Comparison of ENCODE assay signal across 8 mouse cellular contexts in genomic region chr12:25099563-25100408, GRCm38 (mm10). TPM values are rescaled to one million over a fixed set of nuclear protein-coding genes. Genes with fewer than 3 reads are reported as not detected.
DNase-seq lines count a peak whose midpoint lies in the region; ATAC-seq and TF ChIP-seq lines count a peak whose summit lies in the region.

No protein-coding gene starts in this region.

- TF ChIP-seq CTCF in spleen, adult 2 months (IDR thresholded peaks at IDR 0.05; ENCODE audit: extremely low read depth, insufficient read depth, insufficient read length, insufficient replicate concordance): no peak
- TF ChIP-seq CTCF in intestine, postnatal 0 days (IDR thresholded peaks at IDR 0.05; ENCODE audit: low read depth): 0 out of 2 replicates have a peak, but pooled peaks have one; percentile 4
- no peak for TF ChIP-seq CTCF in olfactory bulb, adult 2 months (IDR thresholded peaks at IDR 0.05; ENCODE audit: insufficient read depth, low read depth, low read length)

- peak overlapping the region; percentile 96 for H3K4me2 ChIP-seq in intestine, postnatal 0 days (replicated peaks; ENCODE audit: low read depth)
- H3K4me2 ChIP-seq in liver, embryonic 16.5 days (ENCODE audit: low read depth, low read length): peak overlapping the region; percentile 70

- peaks cover 11% of the 10 kb centered on the region for H3K27me3 ChIP-seq in spleen, adult 2 months (ENCODE audit: control insufficient read depth, insufficient read depth, low read length)
- no peaks in the 10 kb centered on the region for H3K27me3 ChIP-seq in intestine, postnatal 0 days (replicated peaks; ENCODE audit: control insufficient read depth, insufficient read depth, low read length)
- H3K27me3 ChIP-seq in liver, embryonic 16.5 days (ENCODE audit: control insufficient read depth, insufficient read depth, low read depth, low read length): peaks cover 71% of the 10 kb centered on the region

- peak overlapping the region; percentile 68 for H3K9ac ChIP-seq in intestine, postnatal 0 days (ENCODE audit: low read depth, low read length)
- peak overlapping the region; percentile 26; the same call in 1 of the 2 replicates for H3K9ac ChIP-seq in liver, embryonic 16.5 days (ENCODE audit: low read depth, low read length)

- H3K9me3 ChIP-seq in intestine, postnatal 0 days (ENCODE audit: control insufficient read depth): no peaks in the 10 kb centered on the region
- no peaks in the 10 kb centered on the region for H3K9me3 ChIP-seq in liver, embryonic 16.5 days (replicated peaks; ENCODE audit: control insufficient read depth, low read length)

- no peak for DNase-seq in spleen, adult 2 months (ENCODE audit: low read depth in 1 of 2, low spot score in 2 of 2)
- DNase-seq in spleen, adult 12 weeks (ENCODE audit: low spot score): no peak
- DNase-seq in cerebellum, adult 9-11 months: peak; percentile 36
- DNase-seq in gastrocnemius, postnatal 25 days: peak; percentile 21

- peaks cover 18% of the 10 kb centered on the region for H3K4me1 ChIP-seq in spleen, adult 2 months (ENCODE audit: control insufficient read depth, insufficient read depth, insufficient read length)
- no peaks in the 10 kb centered on the region for H3K4me1 ChIP-seq in intestine, postnatal 0 days (replicated peaks; ENCODE audit: control insufficient read depth, insufficient read depth, low read length)
- peaks cover 2% of the 10 kb centered on the region for H3K4me1 ChIP-seq in liver, embryonic 16.5 days (ENCODE audit: control insufficient read depth, low read depth, low read length)
- peaks cover 34% of the 10 kb centered on the region for H3K4me1 ChIP-seq in olfactory bulb, adult 2 months (ENCODE audit: control insufficient read depth, insufficient read depth, low read length)

- under 1% methylated on average over 38 of the region's 38 CpGs for WGBS in spleen, adult 2 months
- under 1% methylated on average over 38 of the region's 38 CpGs for whole genome bisulfite sequencing in intestine, postnatal 0 days
- under 1% methylated on average over 38 of the region's 38 CpGs for WGBS in liver, embryonic 16.5 days (ENCODE audit: insufficient replicate concordance)
- 3% methylated on average over 38 of the region's 38 CpGs for WGBS in olfactory bulb, adult 2 months

- TF ChIP-seq POLR2A in spleen, adult 2 months (IDR thresholded peaks at IDR 0.05; ENCODE audit: low read depth, low read length): no peak
- TF ChIP-seq POLR2A in olfactory bulb, adult 2 months (IDR thresholded peaks at IDR 0.05; ENCODE audit: insufficient read depth, low read depth, low read length): no peak

- no peak for ATAC-seq in intestine, postnatal 0 days
- ATAC-seq in liver, embryonic 16.5 days (ENCODE audit: low read depth): no peak
- ATAC-seq in erythroid progenitor cell, adult 5-6 weeks (replicated peaks; ENCODE audit: low FRiP score, poor library complexity, severe bottlenecking): no peak

- H3K36me3 ChIP-seq in spleen, adult 2 months (ENCODE audit: control insufficient read depth, insufficient read depth, low read length): no peaks in the 10 kb centered on the region
- H3K36me3 ChIP-seq in intestine, postnatal 0 days (ENCODE audit: control insufficient read depth, insufficient read depth): no peaks in the 10 kb centered on the region
- no peaks in the 10 kb centered on the region for H3K36me3 ChIP-seq in liver, embryonic 16.5 days (ENCODE audit: control insufficient read depth, insufficient read depth)

- peak overlapping the region; percentile 37 for H3K27ac ChIP-seq in spleen, adult 2 months (ENCODE audit: insufficient read depth, low read length)
- H3K27ac ChIP-seq in intestine, postnatal 0 days (ENCODE audit: low read depth, low read length): peak overlapping the region; percentile 96
- peak overlapping the region; percentile 87 for H3K27ac ChIP-seq in liver, embryonic 16.5 days (ENCODE audit: low read length)
- H3K27ac ChIP-seq in olfactory bulb, adult 2 months (ENCODE audit: insufficient read depth, low read depth, low read length): peak overlapping the region; percentile 65

- peak overlapping the region; percentile 62 for H3K4me3 ChIP-seq in spleen, adult 2 months (ENCODE audit: extremely low read depth, insufficient read depth, insufficient read length)
- peak overlapping the region; percentile 49 for H3K4me3 ChIP-seq in intestine, postnatal 0 days (ENCODE audit: low read depth, low read length)
- peak overlapping the region; percentile 55 for H3K4me3 ChIP-seq in liver, embryonic 16.5 days (ENCODE audit: low read depth, low read length)
- peak overlapping the region; percentile 50 for H3K4me3 ChIP-seq in olfactory bulb, adult 2 months (ENCODE audit: insufficient read depth, low read depth, low read length)

RNA-seq across cellular contexts. Expression of gene Id2, which starts 2.8 kb away (rescaled TPM):
- polyA plus RNA-seq in spleen, adult 2 months (2012; rRNA removed): 106 and 113 TPM in 2 replicates
- 1 to 10 TPM; 3.2 to 4.5 TPM for total RNA-seq in gastrocnemius, postnatal 25 days (2021)
- 313 and 344 TPM in 2 replicates for polyA plus RNA-seq in intestine, postnatal 0 days (2015; fragmentation: Nextera tagmentation; extraction: Ambion mirVana)
- polyA plus RNA-seq in liver, embryonic 16.5 days (2015; fragmentation: Nextera tagmentation; extraction: Ambion mirVana): 127 and 140 TPM in 2 replicates
- not detected in 2 replicates for polyA plus RNA-seq in olfactory bulb, adult 2 months (2012; ENCODE audit: insufficient read depth, insufficient read length, low replicate concordance, missing spikeins)
- 37.5 and 40.7 TPM in 2 replicates for total RNA-seq in erythroid progenitor cell, adult 5-6 weeks (2015; ENCODE audit: low replicate concordance)
- total RNA-seq in erythroid progenitor cell, adult 5-6 weeks (2017; ENCODE audit: low replicate concordance): 10.3 and 13.1 TPM in 2 replicates

Comparison
In these comparisons a context has a peak if more than half of its experiments do, and no peak if none do; other contexts are left out.
1. DNase-seq: peak in cerebellum, adult 9-11 months (single experiment) and gastrocnemius, postnatal 25 days (single experiment); none in spleen, adult 2 months (0 of 2) and spleen, adult 12 weeks (single experiment).
2. H3K27ac ChIP-seq: peak in every context shown above with its lines; median percentile 96 in intestine, postnatal 0 days; 87 in liver, embryonic 16.5 days; 65 in olfactory bulb, adult 2 months; 37 in spleen, adult 2 months.
3. Peak in every context shown above with its lines, with median percentiles within 50 percentile points of each other: H3K4me3 ChIP-seq.